Mouse (Mus musculus): Measurements from ENCODE around the gene Fabp2. TPM values are rescaled to one million over a fixed set of nuclear protein-coding genes. Genes with fewer than 3 reads are reported as not detected.

Fabp2 gene
- polyA plus RNA-seq (2012; ENCODE audit: insufficient read depth, low replicate concordance): not detected in 2 replicates

GRCm38 (mm10) chr3:122894772-122895171 is at the start of gene Fabp2:
Fabp2 (plus strand) TSS chr3:122895072.
- TF ChIP-seq GATA1 (IDR thresholded peaks at IDR 0.05; ENCODE audit: borderline replicate concordance, low read length): no peak
- TF ChIP-seq FLI1 (IDR thresholded peaks at IDR 0.05; ENCODE audit: low read length): no peak
- Histone ChIP-seq H3K4me1 (no peaks in the 10 kb centered on the region), H3K36me3 (replicated peaks; ENCODE audit: low read length) (no peaks in the 10 kb centered on the region), H3K4me3 (replicated peaks) (no peak within 1 kb of the TSS), H3K9me3 (no peaks in the 10 kb centered on the region), H3K27me3 (replicated peaks) (no peaks in the 10 kb centered on the region)

GRCm38 (mm10) chr3:122848410-122849034 is 46.4 kb upstream of the Fabp2 start:
- H3K27me3 ChIP-seq (replicated peaks): no peaks in the 10 kb centered on the region
- H3K36me3 ChIP-seq (replicated peaks; ENCODE audit: low read length): peaks cover 95% of the 10 kb centered on the region
- TF ChIP-seq GATA1 (IDR thresholded peaks at IDR 0.05; ENCODE audit: borderline replicate concordance, low read length) (no peak), FLI1 (IDR thresholded peaks at IDR 0.05; ENCODE audit: low read length) (no peak)
- no peaks in the 10 kb centered on the region for H3K9me3 ChIP-seq
- H3K4me3 ChIP-seq (replicated peaks): no peak overlapping the region
- H3K4me1 ChIP-seq: peaks cover 7% of the 10 kb centered on the region; the same call in 1 of the 2 replicates

GRCm38 (mm10) chr3:122855149-122855548 is 39.7 kb upstream of the Fabp2 start:
- Histone ChIP-seq H3K4me1 (no peaks in the 10 kb centered on the region), H3K9me3 (no peaks in the 10 kb centered on the region), H3K4me3 (replicated peaks) (no peak overlapping the region), H3K27me3 (replicated peaks) (no peaks in the 10 kb centered on the region), H3K36me3 (replicated peaks; ENCODE audit: low read length) (peaks cover 96% of the 10 kb centered on the region)
- TF ChIP-seq FLI1 (IDR thresholded peaks at IDR 0.05; ENCODE audit: low read length) (no peak), GATA1 (IDR thresholded peaks at IDR 0.05; ENCODE audit: borderline replicate concordance, low read length) (no peak)

- TF ChIP-seq GATA1 (IDR thresholded peaks at IDR 0.05; ENCODE audit: borderline replicate concordance, low read length) (no peak), FLI1 (IDR thresholded peaks at IDR 0.05; ENCODE audit: low read length) (no peak)
- no peaks in the 10 kb centered on the region for H3K4me1 ChIP-seq
- peaks cover 54% of the 10 kb centered on the region for H3K36me3 ChIP-seq (replicated peaks; ENCODE audit: low read length)
- H3K9me3 ChIP-seq: no peaks in the 10 kb centered on the region
- no peaks in the 10 kb centered on the region for H3K27me3 ChIP-seq (replicated peaks)
- H3K4me3 ChIP-seq (replicated peaks): no peak overlapping the region
Measured at GRCm38 (mm10) chr3:122859829-122860228, 35.0 kb upstream of the Fabp2 start.

GRCm38 (mm10) chr3:122860573-122861498 is 34.0 kb upstream of the Fabp2 start:
- Histone ChIP-seq H3K4me1 (no peaks in the 10 kb centered on the region), H3K9me3 (no peaks in the 10 kb centered on the region), H3K4me3 (replicated peaks) (no peak overlapping the region), H3K36me3 (replicated peaks; ENCODE audit: low read length) (peaks cover 44% of the 10 kb centered on the region), H3K27me3 (replicated peaks) (no peaks in the 10 kb centered on the region)
- TF ChIP-seq GATA1 (IDR thresholded peaks at IDR 0.05; ENCODE audit: borderline replicate concordance, low read length) (no peak), FLI1 (IDR thresholded peaks at IDR 0.05; ENCODE audit: low read length) (no peak)

- peaks cover 6% of the 10 kb centered on the region for H3K36me3 ChIP-seq (replicated peaks; ENCODE audit: low read length)
- H3K4me3 ChIP-seq (replicated peaks): no peak overlapping the region
- TF ChIP-seq GATA1 (IDR thresholded peaks at IDR 0.05; ENCODE audit: borderline replicate concordance, low read length) (no peak), FLI1 (IDR thresholded peaks at IDR 0.05; ENCODE audit: low read length) (no peak)
- no peaks in the 10 kb centered on the region for H3K9me3 ChIP-seq
- no peaks in the 10 kb centered on the region for H3K27me3 ChIP-seq (replicated peaks)
- H3K4me1 ChIP-seq: no peaks in the 10 kb centered on the region
Measured at GRCm38 (mm10) chr3:122865092-122865491, 29.8 kb upstream of the Fabp2 start.

- H3K9me3 ChIP-seq: no peaks in the 10 kb centered on the region
- TF ChIP-seq FLI1 (IDR thresholded peaks at IDR 0.05; ENCODE audit: low read length) (no peak), GATA1 (IDR thresholded peaks at IDR 0.05; ENCODE audit: borderline replicate concordance, low read length) (no peak)
- no peak overlapping the region for H3K4me3 ChIP-seq (replicated peaks)
- H3K27me3 ChIP-seq (replicated peaks): no peaks in the 10 kb centered on the region
- no peaks in the 10 kb centered on the region for H3K4me1 ChIP-seq
- H3K36me3 ChIP-seq (replicated peaks; ENCODE audit: low read length): no peaks in the 10 kb centered on the region
Measured at GRCm38 (mm10) chr3:122868270-122868669, 26.6 kb upstream of the Fabp2 start.

- TF ChIP-seq FLI1 (IDR thresholded peaks at IDR 0.05; ENCODE audit: low read length): no peak
- TF ChIP-seq GATA1 (IDR thresholded peaks at IDR 0.05; ENCODE audit: borderline replicate concordance, low read length): no peak
- peaks cover 2% of the 10 kb centered on the region for H3K27me3 ChIP-seq (replicated peaks)
- no peaks in the 10 kb centered on the region for H3K4me1 ChIP-seq
- no peaks in the 10 kb centered on the region for H3K36me3 ChIP-seq (replicated peaks; ENCODE audit: low read length)
- H3K9me3 ChIP-seq: no peaks in the 10 kb centered on the region
- no peak overlapping the region for H3K4me3 ChIP-seq (replicated peaks)
Measured at GRCm38 (mm10) chr3:122871596-122871995, 23.3 kb upstream of the Fabp2 start.

GRCm38 (mm10) chr3:122876870-122877269 is 18.0 kb upstream of the Fabp2 start:
- no peak for TF ChIP-seq GATA1 (IDR thresholded peaks at IDR 0.05; ENCODE audit: borderline replicate concordance, low read length)
- no peak for TF ChIP-seq FLI1 (IDR thresholded peaks at IDR 0.05; ENCODE audit: low read length)
- Histone ChIP-seq H3K27me3 (replicated peaks) (peaks cover 6% of the 10 kb centered on the region), H3K4me3 (replicated peaks) (no peak overlapping the region), H3K4me1 (no peaks in the 10 kb centered on the region), H3K36me3 (replicated peaks; ENCODE audit: low read length) (no peaks in the 10 kb centered on the region), H3K9me3 (no peaks in the 10 kb centered on the region)

GRCm38 (mm10) chr3:122877543-122877942 is 17.3 kb upstream of the Fabp2 start:
- H3K9me3 ChIP-seq: no peaks in the 10 kb centered on the region
- no peak for TF ChIP-seq GATA1 (IDR thresholded peaks at IDR 0.05; ENCODE audit: borderline replicate concordance, low read length)
- no peak for TF ChIP-seq FLI1 (IDR thresholded peaks at IDR 0.05; ENCODE audit: low read length)
- no peak overlapping the region for H3K4me3 ChIP-seq (replicated peaks)
- peaks cover 6% of the 10 kb centered on the region for H3K27me3 ChIP-seq (replicated peaks)
- no peaks in the 10 kb centered on the region for H3K36me3 ChIP-seq (replicated peaks; ENCODE audit: low read length)
- H3K4me1 ChIP-seq: no peaks in the 10 kb centered on the region

All from megakaryocyte, embryonic 14.5 days (primary cell).